Mouse (Mus musculus) hindbrain, embryonic 12.5 days (tissue): Measurements from ENCODE around the gene Ddah1. TPM values are rescaled to one million over a fixed set of nuclear protein-coding genes. Genes with fewer than 3 reads are reported as not detected.
A peak's percentile ranks its signal among the peaks of the same experiment; 100 is the strongest.
"Not testable (repeated sequence)": the region's sequence is repeated elsewhere in the genome, so short reads cannot be mapped to it uniquely, and the experiment has no call there.

Experiments used
- ATAC-seq: fragments of 200-750 bp; cut with Nextera tagmentation; 2 replicates; pipeline ENCODE4 v1.8.0; 2017; ENCODE audit warnings: moderate TSS enrichment; ENCODE audit not compliant: low FRiP score
- H3K27ac ChIP-seq: fragments of 300-500 bp; sonication (generic); 2 replicates; pipeline ENCODE4 v1.5.1; 2016; ENCODE audit warnings: mild to moderate bottlenecking
- H3K27me3 ChIP-seq: fragments of 300-500 bp; sonication (generic); 2 replicates; pipeline ENCODE4 v1.6.1; 2016; ENCODE audit warnings: mild to moderate bottlenecking
- H3K36me3 ChIP-seq: fragments of 300-500 bp; sonication (generic); 2 replicates; pipeline ENCODE4 v1.6.1; 2016; ENCODE audit warnings: mild to moderate bottlenecking
- H3K4me1 ChIP-seq: fragments of 300-500 bp; sonication (generic); 2 replicates; pipeline ENCODE4 v1.6.1; 2016
- H3K4me2 ChIP-seq: fragments of 300-500 bp; sonication (generic); replicated peaks from 2 replicates; pipeline ENCODE4 v1.6.1; 2016; ENCODE audit warnings: mild to moderate bottlenecking
- H3K4me3 ChIP-seq: fragments of 300-500 bp; sonication (generic); 2 replicates; pipeline ENCODE4 v1.5.1; 2016; ENCODE audit warnings: mild to moderate bottlenecking
- H3K9ac ChIP-seq: fragments of 300-500 bp; sonication (generic); 2 replicates; pipeline ENCODE4 v1.6.1; 2016; ENCODE audit warnings: mild to moderate bottlenecking, moderate library complexity
- H3K9me3 ChIP-seq: fragments of 300-500 bp; sonication (generic); replicated peaks from 2 replicates; pipeline ENCODE4 v1.6.1; 2016; ENCODE audit warnings: mild to moderate bottlenecking
- WGBS: fragments of 180-500 bp; shearing (Covaris S2); methylation state at CpG from one replicate; pipeline ENCODE4 v1.1.7; 2016; 5-methylcytosine and 5-hydroxymethylcytosine counted together
- polyA plus RNA-seq: library from polyadenylated mRNA; unstranded; fragments of >200 nt; fragmentation: Nextera tagmentation; extraction: Ambion mirVana; gene quantifications from 2 replicates; pipeline ENCODE4 v1.2.1, GENCODE M21; 2016

Gene Ddah1
- polyA plus RNA-seq, 1 experiment from 2014 or later, result 46.8 TPM

GRCm38 (mm10) chr3:145903530-145903929 lies 145.1 kb downstream of the Ddah1 start:
- H3K4me2 ChIP-seq, result no peak overlapping the region
- 85% methylated on average over 8 of the region's 8 CpGs for WGBS
- H3K4me3 ChIP-seq, result no peak overlapping the region
- H3K9ac ChIP-seq, result no peak overlapping the region
- H3K36me3 ChIP-seq, result no peaks in the 10 kb centered on the region
- no peaks in the 10 kb centered on the region for H3K4me1 ChIP-seq
- no peak for ATAC-seq
- no peaks in the 10 kb centered on the region for H3K9me3 ChIP-seq
- no peaks in the 10 kb centered on the region for H3K27me3 ChIP-seq
- no peak overlapping the region for H3K27ac ChIP-seq

DNA sequence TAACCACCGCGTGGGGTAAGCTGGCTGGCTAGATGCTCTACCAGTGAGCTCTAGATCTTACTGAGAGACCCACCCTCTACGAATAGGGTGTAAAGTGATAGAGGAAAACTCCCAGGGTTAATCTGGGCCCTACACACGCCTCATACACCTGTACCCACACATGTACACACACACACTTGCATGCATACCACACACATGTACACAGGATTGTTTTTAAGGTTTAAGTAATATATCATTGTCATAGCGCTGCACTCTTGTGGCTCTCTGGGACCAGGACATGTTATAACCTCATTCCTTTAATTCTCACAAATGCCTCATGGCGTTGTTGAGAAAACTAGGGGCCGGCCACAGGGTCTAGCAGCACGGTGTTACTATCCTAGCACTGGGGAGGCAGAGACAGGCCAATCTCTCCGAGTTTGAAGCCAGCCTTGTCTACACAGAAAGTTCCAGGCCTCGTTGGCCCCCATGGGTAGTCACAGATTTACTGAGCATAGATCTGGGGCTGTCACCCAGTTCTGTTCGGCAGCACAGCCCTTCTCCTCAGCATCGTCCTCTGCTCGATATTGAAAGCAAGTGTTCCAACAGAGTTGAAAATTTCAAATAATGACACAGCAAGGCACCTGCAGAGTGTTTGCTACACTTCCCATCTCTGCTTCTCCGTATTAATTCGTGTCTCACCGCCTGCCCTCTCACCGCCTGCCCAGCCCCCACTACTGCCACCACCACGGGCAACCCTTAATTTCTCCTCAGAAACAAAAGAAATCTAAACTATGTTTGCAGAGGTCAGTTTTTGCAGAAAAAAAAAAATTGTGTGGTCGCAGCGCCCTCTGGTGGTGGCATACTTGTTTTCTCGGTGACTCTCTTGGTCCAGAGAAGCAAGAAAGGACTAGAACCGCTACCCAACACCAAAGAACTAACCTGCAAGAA lies 146.6 kb downstream of the Ddah1 start:
- H3K9me3 ChIP-seq, result no peaks in the 10 kb centered on the region
- no peaks in the 10 kb centered on the region for H3K36me3 ChIP-seq
- H3K4me3 ChIP-seq, result no peak overlapping the region
- no peaks in the 10 kb centered on the region for H3K27me3 ChIP-seq
- H3K9ac ChIP-seq, result no peak overlapping the region
- ATAC-seq, result peak; percentile 53
- peak overlapping the region; percentile 41 for H3K4me2 ChIP-seq
- no peak overlapping the region; the same call in 1 of the 2 replicates for H3K27ac ChIP-seq
- WGBS, result 50% methylated on average over 22 of the region's 22 CpGs
- no peaks in the 10 kb centered on the region for H3K4me1 ChIP-seq

GRCm38 (mm10) chr3:145906582-145906981 lies 148.1 kb downstream of the Ddah1 start:
- Histone ChIP-seq H3K4me3 (no peak overlapping the region), H3K4me2 (no peak overlapping the region), H3K9ac (no peak overlapping the region), H3K27me3 (no peaks in the 10 kb centered on the region), H3K4me1 (no peaks in the 10 kb centered on the region), H3K9me3 (no peaks in the 10 kb centered on the region), H3K36me3 (no peaks in the 10 kb centered on the region), H3K27ac (no peak overlapping the region)
- no peak for ATAC-seq
- WGBS, result 86% methylated on average over 9 of the region's 9 CpGs

GRCm38 (mm10) chr3:145912512-145912911 lies 154.0 kb downstream of the Ddah1 start:
- Histone ChIP-seq H3K27ac (no peak overlapping the region), H3K4me1 (no peaks in the 10 kb centered on the region), H3K27me3 (no peaks in the 10 kb centered on the region), H3K4me3 (no peak overlapping the region), H3K9me3 (no peaks in the 10 kb centered on the region), H3K4me2 (no peak overlapping the region), H3K9ac (no peak overlapping the region), H3K36me3 (no peaks in the 10 kb centered on the region)
- ATAC-seq, result no peak
- 94% methylated on average over 7 of the region's 7 CpGs for WGBS

DNA sequence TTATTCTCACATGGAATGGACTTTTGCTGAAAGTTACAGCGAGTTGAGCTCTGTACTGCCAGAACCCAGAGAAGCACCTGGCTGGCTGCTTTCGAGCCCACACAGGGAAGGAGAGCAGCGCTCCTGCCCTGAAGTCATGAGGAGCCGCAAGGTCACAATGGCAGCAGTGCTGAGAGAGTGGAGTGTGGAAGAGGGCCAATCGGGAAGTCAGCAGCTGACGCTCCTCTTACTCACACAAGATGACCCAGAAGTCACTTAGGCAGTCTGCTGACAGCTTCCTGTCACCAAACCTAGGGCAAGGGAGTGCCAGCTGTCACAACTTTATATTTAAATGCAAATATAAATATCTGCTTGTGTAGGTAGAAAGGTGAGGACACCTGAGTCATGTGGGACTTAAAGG lies 154.8 kb downstream of the Ddah1 start:
- WGBS, result 86% methylated on average over 6 of the region's 6 CpGs
- no peaks in the 10 kb centered on the region for H3K4me1 ChIP-seq

GRCm38 (mm10) chr3:145913942-145914341 lies 155.5 kb downstream of the Ddah1 start:
- H3K27me3 ChIP-seq, H3K9me3 ChIP-seq, ATAC-seq, H3K4me1 ChIP-seq, H3K4me3 ChIP-seq, H3K9ac ChIP-seq, H3K36me3 ChIP-seq, H3K4me2 ChIP-seq, H3K27ac ChIP-seq: not testable (repeated sequence)
- WGBS, result 66% methylated on average over 7 of the region's 7 CpGs

More for the DNA sequence above, 154.8 kb downstream of the Ddah1 start:
- Histone ChIP-seq H3K4me2 (no peak overlapping the region), H3K9me3 (no peaks in the 10 kb centered on the region), H3K36me3 (no peaks in the 10 kb centered on the region), H3K27me3 (no peaks in the 10 kb centered on the region), H3K9ac (no peak overlapping the region), H3K27ac (no peak overlapping the region), H3K4me3 (no peak overlapping the region)
- ATAC-seq, result no peak

GRCm38 (mm10) chr3:145916374-145916773 lies 157.9 kb downstream of the Ddah1 start:
- no peak overlapping the region for H3K4me3 ChIP-seq
- no peaks in the 10 kb centered on the region for H3K27me3 ChIP-seq
- no peak for ATAC-seq
- H3K9me3 ChIP-seq, result no peaks in the 10 kb centered on the region
- H3K4me2 ChIP-seq, result no peak overlapping the region
- H3K27ac ChIP-seq, result no peak overlapping the region
- 91% methylated on average over 5 of the region's 5 CpGs for WGBS
- H3K9ac ChIP-seq, result no peak overlapping the region
- no peaks in the 10 kb centered on the region for H3K4me1 ChIP-seq
- no peaks in the 10 kb centered on the region for H3K36me3 ChIP-seq

DNA sequence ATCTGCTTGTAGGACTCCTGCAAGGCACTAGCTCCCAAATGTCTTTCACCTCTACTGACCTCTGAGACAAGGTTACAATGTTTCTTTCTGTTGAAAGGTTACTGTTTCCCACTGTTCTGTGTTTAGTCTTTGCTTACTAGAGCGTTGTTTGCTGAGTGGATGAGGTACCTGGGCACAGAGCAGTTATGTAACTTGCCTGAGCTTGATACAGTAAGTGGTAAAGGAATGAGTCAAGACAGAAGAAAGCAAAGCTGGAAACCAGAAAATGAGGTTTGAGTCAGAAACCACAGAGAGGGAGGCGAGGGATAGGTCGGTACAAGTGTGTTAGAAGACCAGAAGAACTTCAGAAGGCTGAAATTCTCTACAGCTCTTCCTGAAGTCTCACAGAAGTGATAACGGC lies 158.4 kb downstream of the Ddah1 start:
- no peak overlapping the region for H3K4me3 ChIP-seq
- ATAC-seq, result no peak
- no peak overlapping the region for H3K27ac ChIP-seq
- WGBS, result 88% methylated on average over 4 of the region's 4 CpGs
- no peaks in the 10 kb centered on the region for H3K36me3 ChIP-seq
- no peaks in the 10 kb centered on the region for H3K9me3 ChIP-seq
- no peak overlapping the region for H3K9ac ChIP-seq
- H3K27me3 ChIP-seq, result no peaks in the 10 kb centered on the region
- H3K4me2 ChIP-seq, result no peak overlapping the region
- no peaks in the 10 kb centered on the region for H3K4me1 ChIP-seq

DNA sequence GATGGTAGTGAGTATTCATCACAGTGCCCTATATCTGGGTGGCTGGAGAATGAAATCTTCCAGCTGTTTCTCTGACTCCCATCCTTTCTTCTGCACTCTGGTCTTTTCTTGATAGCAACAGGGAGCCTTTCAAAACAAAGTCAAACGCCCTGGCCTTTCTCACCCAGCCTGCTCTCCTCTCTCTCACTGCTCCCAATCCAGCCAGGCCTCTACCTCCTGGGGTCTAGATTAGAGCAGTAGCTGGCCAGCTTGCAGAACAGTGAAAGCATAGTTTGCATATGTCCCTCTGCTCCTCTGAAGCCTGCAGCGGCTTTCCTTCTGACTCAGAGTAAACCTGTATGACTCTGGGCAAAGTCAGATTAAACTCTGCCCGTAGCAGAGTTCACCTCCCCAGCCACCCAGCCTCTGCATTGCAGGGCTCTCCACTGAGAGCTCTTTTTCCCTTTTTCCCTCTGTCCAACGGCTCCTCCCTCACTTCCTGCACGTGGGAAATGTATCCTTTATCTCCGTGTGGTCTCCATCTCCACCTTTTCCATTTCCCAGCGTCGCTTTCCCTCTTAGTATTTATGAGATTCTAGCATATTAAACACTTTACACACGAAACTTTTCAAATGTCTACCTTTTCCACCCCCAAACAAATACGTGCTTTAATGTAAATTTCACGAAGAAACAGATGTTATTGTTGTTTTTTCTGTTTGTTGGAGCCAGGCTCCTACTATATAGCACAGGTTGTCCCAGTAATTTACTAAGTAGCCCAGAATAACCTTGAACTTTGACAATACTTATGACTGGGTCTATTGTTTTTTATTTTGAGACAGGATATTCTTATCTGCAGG lies 163.8 kb downstream of the Ddah1 start, which contains the start of gene Bcl10:
Gene Bcl10 (plus strand): TSS at position 786 of the 836 bp plus-strand sequence.
- 33% methylated on average over 11 of the region's 11 CpGs for WGBS

DNA sequence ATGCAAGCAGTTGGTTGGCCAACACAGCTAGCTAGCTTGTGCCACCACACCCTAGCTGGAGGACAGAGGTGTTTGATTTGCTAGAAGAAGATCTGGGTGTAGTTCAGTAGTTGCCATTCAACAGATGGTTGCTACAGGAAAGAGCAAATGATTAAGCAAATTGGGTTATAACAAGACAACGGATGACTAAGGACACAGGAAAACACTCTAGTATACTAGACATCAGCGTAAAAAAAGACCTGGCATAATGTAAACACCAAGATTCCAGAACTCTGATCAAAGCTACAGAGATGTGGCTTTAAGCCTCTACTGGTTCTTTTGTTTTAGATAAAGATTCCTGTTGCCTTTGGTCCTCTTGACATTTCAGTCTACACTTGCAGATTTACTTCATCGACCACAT lies 164.5 kb downstream of the Ddah1 start:
- H3K36me3 ChIP-seq, result peaks cover 5% of the 10 kb centered on the region; the same call in 1 of the 2 replicates
- H3K9ac ChIP-seq, result no peak overlapping the region
- H3K4me1 ChIP-seq, result peaks cover 14% of the 10 kb centered on the region
- H3K4me3 ChIP-seq, result no peak overlapping the region
- WGBS, result 74% methylated on average over 3 of the region's 3 CpGs
- H3K4me2 ChIP-seq, result 0 out of 2 replicates have a peak overlapping the region, but pooled peaks have one; percentile 69
- no peaks in the 10 kb centered on the region for H3K9me3 ChIP-seq
- no peak overlapping the region for H3K27ac ChIP-seq
- ATAC-seq, result no peak
- H3K27me3 ChIP-seq, result no peaks in the 10 kb centered on the region

More for the DNA sequence above, 163.8 kb downstream of the Ddah1 start, which contains the start of gene Bcl10:
- H3K36me3 ChIP-seq, result no peaks in the 10 kb centered on the region
- no peak for ATAC-seq
- peak within 1 kb of the TSS; percentile 71 for H3K4me3 ChIP-seq
- H3K4me2 ChIP-seq, result peak within 1 kb of the TSS; percentile 69
- H3K27ac ChIP-seq, result peak within 1 kb of the TSS; percentile 91; the same call in 1 of the 2 replicates
- no peaks in the 10 kb centered on the region for H3K27me3 ChIP-seq
- H3K9me3 ChIP-seq, result no peaks in the 10 kb centered on the region
- H3K9ac ChIP-seq, result peak within 1 kb of the TSS; percentile 39; the same call in 1 of the 2 replicates
- H3K4me1 ChIP-seq, result peaks cover 14% of the 10 kb centered on the region

- Histone ChIP-seq H3K9me3 (no peaks in the 10 kb centered on the region), H3K27ac (peak overlapping the region; percentile 91), H3K4me1 (peaks cover 14% of the 10 kb centered on the region), H3K4me3 (peak overlapping the region; percentile 71), H3K4me2 (peak overlapping the region; percentile 69), H3K9ac (peak overlapping the region; percentile 81), H3K27me3 (no peaks in the 10 kb centered on the region), H3K36me3 (peaks cover 6% of the 10 kb centered on the region; the same call in 1 of the 2 replicates)
- peak; percentile 100 for ATAC-seq
- WGBS, result under 1% methylated on average over 58 of the region's 58 CpGs
Measured at GRCm38 (mm10) chr3:145923874-145924577, 165.6 kb downstream of the Ddah1 start.
